Mouse (Mus musculus) MEL (cell line): ENCODE measurements around the gene Atp6v1e1. TPM values are rescaled to one million over a fixed set of nuclear protein-coding genes. Genes with fewer than 3 reads are reported as not detected.

Source experiments
- DNase-seq: peaks from one replicate; pipeline ENCODE4 v3.0.0; 2011; ENCODE audit warnings: low read depth, low spot score
- H3K27ac ChIP-seq: 2 replicates; pipeline ENCODE4 v1.5.1; 2012; ENCODE audit warnings: low read depth, mild to moderate bottlenecking, control low read depth, low read length, moderate library complexity; ENCODE audit not compliant: control insufficient read depth
- H3K27me3 ChIP-seq, 2 experiments: fragments of 150-350 bp in 1 of 2; sonication (generic) in 1 of 2; 2 replicates each; pipeline ENCODE4 v1.6.1; 2012; ENCODE audit warnings: low read length in 2 of 2, mild to moderate bottlenecking in 2 of 2, improper control_type of control experiment in 1 of 2, moderate library complexity in 1 of 2; ENCODE audit not compliant: insufficient read depth in 2 of 2, control insufficient read depth in 1 of 2
- H3K36me3 ChIP-seq, 2 experiments: 2 replicates each; pipeline ENCODE4 v1.6.1; 2012 to 2014; ENCODE audit warnings: low read length in 2 of 2, improper control_type of control experiment in 1 of 2, inconsistent platforms in 1 of 2, mild to moderate bottlenecking in 1 of 2; ENCODE audit not compliant: insufficient read depth in 2 of 2, control insufficient read depth in 1 of 2
- H3K4me1 ChIP-seq, 2 experiments: fragments of 150-350 bp in 1 of 2; sonication (generic) in 1 of 2; 2 replicates each; pipeline ENCODE4 v1.6.1; 2012; ENCODE audit warnings: low read length in 2 of 2, improper control_type of control experiment in 1 of 2, mild to moderate bottlenecking in 1 of 2; ENCODE audit not compliant: insufficient read depth in 2 of 2, control insufficient read depth in 1 of 2
- H3K4me3 ChIP-seq, 2 experiments: fragments of 150-350 bp in 1 of 2; sonication (generic) in 1 of 2; 2 replicates each; pipeline ENCODE4 v1.5.1; 2012; ENCODE audit warnings: low read depth in 2 of 2, low read length in 2 of 2, mild to moderate bottlenecking in 2 of 2, moderate library complexity in 2 of 2, control low read depth in 1 of 2, improper control_type of control experiment in 1 of 2; ENCODE audit not compliant: control insufficient read depth in 1 of 2, insufficient read depth in 1 of 2
- H3K79me2 ChIP-seq: 2 replicates; pipeline ENCODE4 v1.6.1; 2012; ENCODE audit warnings: mild to moderate bottlenecking, low read length, moderate library complexity; ENCODE audit not compliant: control insufficient read depth, poor library complexity, insufficient read depth
- H3K9ac ChIP-seq: 2 replicates; pipeline ENCODE4 v1.6.1; 2012; ENCODE audit warnings: low read depth, mild to moderate bottlenecking, control low read depth, low read length, moderate library complexity; ENCODE audit not compliant: control insufficient read depth, poor library complexity, severe bottlenecking
- H3K9me3 ChIP-seq: fragments of 150-350 bp; sonication (generic); replicated peaks from 2 replicates; pipeline ENCODE4 v1.6.1; 2012; ENCODE audit warnings: mild to moderate bottlenecking, low read length, improper control_type of control experiment, moderate library complexity; ENCODE audit not compliant: insufficient read depth
- CHD2 ChIP-seq: IDR thresholded peaks from 2 replicates; pipeline ENCODE4 v1.6.1; 2011; ENCODE audit warnings: low read length, improper control_type of control experiment
- ELF1 ChIP-seq: IDR thresholded peaks from 2 replicates; pipeline ENCODE4 v1.6.1; 2014; ENCODE audit warnings: low read depth, mild to moderate bottlenecking, inconsistent platforms, low read length, improper control_type of control experiment, moderate library complexity
- EP300 ChIP-seq, 2 experiments: IDR thresholded peaks; 2 replicates each; pipeline ENCODE4 v1.6.1; 2011; ENCODE audit warnings: improper control_type of control experiment in 2 of 2, low read length in 2 of 2, low read depth in 1 of 2, mild to moderate bottlenecking in 1 of 2
- ETS1 ChIP-seq: IDR thresholded peaks from 2 replicates; pipeline ENCODE4 v1.6.1; 2012; ENCODE audit warnings: low read depth, mild to moderate bottlenecking, inconsistent platforms, low read length, improper control_type of control experiment, moderate library complexity
- GABPA ChIP-seq: IDR thresholded peaks from 2 replicates; pipeline ENCODE4 v1.6.1; 2012; ENCODE audit warnings: low read depth, mild to moderate bottlenecking, inconsistent platforms, low read length, improper control_type of control experiment, moderate library complexity
- GATA1 ChIP-seq: IDR thresholded peaks from 2 replicates; pipeline ENCODE4 v1.6.1; 2011; ENCODE audit warnings: low read depth, low read length, improper control_type of control experiment
- JUND ChIP-seq: IDR thresholded peaks from 2 replicates; pipeline ENCODE4 v1.6.1; 2011; ENCODE audit warnings: low read depth, mild to moderate bottlenecking, improper control_type of control experiment, low read length
- KAT2A ChIP-seq: conservative IDR thresholded peaks from 2 replicates; pipeline ENCODE4 v1.6.1; 2012; ENCODE audit warnings: low read depth, low read length, improper control_type of control experiment, inconsistent platforms
- MAX ChIP-seq: IDR thresholded peaks from 2 replicates; pipeline ENCODE4 v1.6.1; 2011; ENCODE audit warnings: low read length, improper control_type of control experiment
- MEF2A ChIP-seq: IDR thresholded peaks from 2 replicates; pipeline ENCODE4 v1.6.1; 2014; ENCODE audit warnings: low read depth, mild to moderate bottlenecking, inconsistent platforms, low read length, improper control_type of control experiment; ENCODE audit not compliant: poor library complexity, insufficient replicate concordance, severe bottlenecking; ENCODE audit errors: extremely low read depth
- MXI1 ChIP-seq: IDR thresholded peaks from 2 replicates; pipeline ENCODE4 v1.6.1; 2011; ENCODE audit warnings: mild to moderate bottlenecking, low read depth, low read length, improper control_type of control experiment
- MYB ChIP-seq: IDR thresholded peaks from 2 replicates; pipeline ENCODE4 v1.6.1; 2011; ENCODE audit warnings: mild to moderate bottlenecking, low read depth, low read length, improper control_type of control experiment
- MYC ChIP-seq: IDR thresholded peaks from 2 replicates; pipeline ENCODE4 v1.6.1; 2011; ENCODE audit warnings: low read depth, mild to moderate bottlenecking, low read length, improper control_type of control experiment, moderate library complexity
- NELFE ChIP-seq: IDR thresholded peaks from 2 replicates; pipeline ENCODE4 v1.6.1; 2011; ENCODE audit warnings: low read depth, low read length, improper control_type of control experiment
- POLR2AphosphoS2 ChIP-seq: IDR thresholded peaks from 2 replicates; pipeline ENCODE4 v1.6.1; 2011; ENCODE audit warnings: low read length, improper control_type of control experiment
- POLR2AphosphoS5 ChIP-seq: IDR thresholded peaks from 2 replicates; pipeline ENCODE4 v1.6.1; 2012; ENCODE audit warnings: low read depth, borderline replicate concordance, mild to moderate bottlenecking, inconsistent platforms, low read length, moderate library complexity, mixed read lengths
- SIN3A ChIP-seq: IDR thresholded peaks from 2 replicates; pipeline ENCODE4 v1.6.1; 2012; ENCODE audit warnings: low read length, improper control_type of control experiment, inconsistent platforms
- SMC3 ChIP-seq: IDR thresholded peaks from 2 replicates; pipeline ENCODE4 v1.6.1; 2011; ENCODE audit warnings: low read depth, low read length, improper control_type of control experiment
- TAL1 ChIP-seq: IDR thresholded peaks from 2 replicates; pipeline ENCODE4 v1.6.1; 2012; ENCODE audit warnings: mild to moderate bottlenecking, inconsistent platforms, low read length, moderate library complexity, mixed read lengths
- TBP ChIP-seq: IDR thresholded peaks from 2 replicates; pipeline ENCODE4 v1.8.0; 2011; ENCODE audit warnings: low read depth, low read length, improper control_type of control experiment
- TCF12 ChIP-seq: IDR thresholded peaks from 2 replicates; pipeline ENCODE4 v1.6.1; 2014; ENCODE audit warnings: low read depth, mild to moderate bottlenecking, inconsistent platforms, low read length, improper control_type of control experiment, moderate library complexity
- USF1 ChIP-seq: IDR thresholded peaks from 2 replicates; pipeline ENCODE4 v1.6.1; 2014; ENCODE audit warnings: low read depth, mild to moderate bottlenecking, inconsistent platforms, low read length, improper control_type of control experiment, moderate library complexity
- USF2 ChIP-seq, 2 experiments: IDR thresholded peaks; 2 replicates each; pipeline ENCODE4 v1.6.1; 2011 to 2012; ENCODE audit warnings: improper control_type of control experiment in 2 of 2, low read length in 2 of 2, borderline replicate concordance in 1 of 2, inconsistent platforms in 1 of 2, low read depth in 1 of 2, mild to moderate bottlenecking in 1 of 2; ENCODE audit not compliant: insufficient read depth in 1 of 2
- ZKSCAN1 ChIP-seq: IDR thresholded peaks from 2 replicates; pipeline ENCODE4 v1.6.1; 2012; ENCODE audit warnings: low read depth, mild to moderate bottlenecking, inconsistent platforms, low read length, improper control_type of control experiment, moderate library complexity
- polyA plus RNA-seq, 2 experiments: library from polyadenylated mRNA; stranded (reverse) in 1 of 2; unstranded in 1 of 2; fragments of >175 nt in 1 of 2; fragments of >200 nt in 1 of 2; gene quantifications; 2 replicates each; pipeline versions ENCODE4 v1.2.1 to v1.2.4; 2012; ENCODE audit warnings: low replicate concordance in 2 of 2, low read depth in 1 of 2; ENCODE audit not compliant: insufficient read length in 2 of 2, insufficient read depth in 1 of 2, missing spikeins in 1 of 2
- total RNA-seq: library from RNA; depleted of rRNA; stranded (reverse); fragments of 300-350 nt; gene quantifications from 2 replicates; pipeline ENCODE4 v1.2.3, GENCODE M21; 2012

Gene Atp6v1e1
- total and polyA plus RNA-seq, 3 experiments: 123 to 129 TPM; not detected in 1

DNA sequence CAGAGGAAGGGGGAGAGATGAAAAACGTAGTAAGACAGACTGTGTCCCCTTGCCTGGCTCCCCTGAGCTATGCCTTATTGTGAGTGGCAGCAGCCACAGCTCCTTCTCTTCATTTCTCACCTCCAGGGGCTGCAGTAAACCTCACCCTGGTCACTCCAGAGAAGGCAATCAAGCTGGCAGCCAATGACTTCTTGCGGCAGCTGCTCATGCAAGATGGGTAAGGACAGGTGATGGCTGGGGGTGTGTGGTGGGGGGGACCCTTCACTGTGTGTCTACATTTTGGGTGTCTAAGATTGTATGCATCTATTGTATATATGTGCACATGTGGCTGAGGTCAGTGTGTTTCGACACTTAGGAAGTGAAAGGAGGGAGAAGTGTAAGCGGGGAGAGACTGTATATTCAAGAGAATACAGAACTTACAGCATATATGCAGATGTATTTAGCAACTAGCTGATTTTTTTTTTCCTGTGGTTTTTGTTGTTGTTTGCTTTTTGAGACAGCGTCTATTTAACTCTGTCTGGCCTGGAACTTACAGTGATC is 34.5 kb downstream of the Atp6v1e1 start:
- H3K27ac ChIP-seq: no peak overlapping the region
- peaks cover 0 to 18% of the 10 kb centered on the region in 2 experiments; a peak in 2 of 4 replicates for H3K36me3 ChIP-seq
- DNase-seq: no peak
- H3K4me3 ChIP-seq: no peak overlapping the region
- H3K4me1 ChIP-seq: peaks cover 9 to 38% of the 10 kb centered on the region in 2 experiments
- H3K9me3 ChIP-seq: no peaks in the 10 kb centered on the region
- TF ChIP-seq NELFE: no peak
- no peak for TF ChIP-seq USF2 (IDR thresholded peaks at IDR 0.05; ENCODE audit: borderline replicate concordance in 1 of 2, insufficient read depth in 1 of 2, low read depth in 1 of 2, low read length in 2 of 2)
- TF ChIP-seq MEF2A: no peak
- no peak for TF ChIP-seq SMC3
- no peak for TF ChIP-seq USF1
- no peak for TF ChIP-seq GABPA
- no peak for TF ChIP-seq EP300 (IDR thresholded peaks at IDR 0.05; ENCODE audit: low read depth in 1 of 2, low read length in 2 of 2)
- no peak for TF ChIP-seq TCF12
- no peak for TF ChIP-seq POLR2AphosphoS2
- no peak for TF ChIP-seq CHD2
- no peak for TF ChIP-seq GATA1
- no peak for TF ChIP-seq SIN3A
- TF ChIP-seq ELF1: no peak
- TF ChIP-seq TAL1: no peak
- TF ChIP-seq TBP: no peak
- no peak for TF ChIP-seq ZKSCAN1
- no peak for TF ChIP-seq MYB
- no peak for TF ChIP-seq MXI1
- H3K9ac ChIP-seq: no peak overlapping the region
- no peaks in the 10 kb centered on the region for H3K79me2 ChIP-seq
- no peaks in the 10 kb centered on the region for H3K27me3 ChIP-seq

DNA sequence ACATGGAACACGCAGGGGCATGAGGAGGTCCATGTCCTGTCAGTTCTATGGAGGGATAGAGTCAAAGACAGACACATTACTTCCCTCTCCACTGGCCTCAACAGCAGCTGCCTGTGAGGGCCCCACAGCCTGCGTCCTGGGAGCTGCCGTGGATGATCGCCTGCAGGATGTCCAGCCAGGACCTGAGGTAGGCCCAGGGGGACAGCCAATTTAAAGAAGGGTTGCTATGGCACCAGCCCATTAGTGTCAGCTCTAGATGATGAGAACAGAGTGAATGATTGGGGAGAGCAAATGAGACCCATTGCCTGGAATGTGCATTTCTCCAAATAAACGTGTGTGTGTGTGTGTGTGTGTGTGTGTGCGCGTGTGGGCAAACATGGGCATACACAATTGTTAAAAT is 38.2 kb downstream of the Atp6v1e1 start:
- no peak for TF ChIP-seq SMC3
- TF ChIP-seq JUND: no peak
- TF ChIP-seq ETS1: no peak
- TF ChIP-seq MAX: no peak
- TF ChIP-seq POLR2AphosphoS5: no peak
- no peak for TF ChIP-seq SIN3A
- no peak for TF ChIP-seq KAT2A
- TF ChIP-seq MYC: no peak
- no peak for TF ChIP-seq TAL1
- no peak for TF ChIP-seq EP300 (IDR thresholded peaks at IDR 0.05; ENCODE audit: low read depth in 1 of 2, low read length in 2 of 2)
- TF ChIP-seq, all 39 proteins: peak for 0
- Histone ChIP-seq H3K36me3 (peaks cover 0 to 10% of the 10 kb centered on the region in 2 experiments; a peak in 2 of 4 replicates), H3K79me2 (no peaks in the 10 kb centered on the region), H3K9ac (no peak overlapping the region), H3K4me3 (no peak overlapping the region), H3K9me3 (no peaks in the 10 kb centered on the region), H3K27me3 (no peaks in the 10 kb centered on the region), H3K4me1 (peaks cover 6 to 17% of the 10 kb centered on the region in 2 experiments), H3K27ac (no peak overlapping the region)
- DNase-seq: no peak
